Mouse (Mus musculus) urinary bladder, postnatal 4 days (tissue): ENCODE measurements around the gene P2ry6.
A peak's percentile ranks its signal among the peaks of the same experiment; 100 is the strongest.

Source experiments
- DNase-seq, 2 experiments: peaks; one replicate each; pipeline ENCODE4 v3.0.0; 2021 to 2022; ENCODE audit warnings: low spot score in 2 of 2

The P2ry6 gene

DNA sequence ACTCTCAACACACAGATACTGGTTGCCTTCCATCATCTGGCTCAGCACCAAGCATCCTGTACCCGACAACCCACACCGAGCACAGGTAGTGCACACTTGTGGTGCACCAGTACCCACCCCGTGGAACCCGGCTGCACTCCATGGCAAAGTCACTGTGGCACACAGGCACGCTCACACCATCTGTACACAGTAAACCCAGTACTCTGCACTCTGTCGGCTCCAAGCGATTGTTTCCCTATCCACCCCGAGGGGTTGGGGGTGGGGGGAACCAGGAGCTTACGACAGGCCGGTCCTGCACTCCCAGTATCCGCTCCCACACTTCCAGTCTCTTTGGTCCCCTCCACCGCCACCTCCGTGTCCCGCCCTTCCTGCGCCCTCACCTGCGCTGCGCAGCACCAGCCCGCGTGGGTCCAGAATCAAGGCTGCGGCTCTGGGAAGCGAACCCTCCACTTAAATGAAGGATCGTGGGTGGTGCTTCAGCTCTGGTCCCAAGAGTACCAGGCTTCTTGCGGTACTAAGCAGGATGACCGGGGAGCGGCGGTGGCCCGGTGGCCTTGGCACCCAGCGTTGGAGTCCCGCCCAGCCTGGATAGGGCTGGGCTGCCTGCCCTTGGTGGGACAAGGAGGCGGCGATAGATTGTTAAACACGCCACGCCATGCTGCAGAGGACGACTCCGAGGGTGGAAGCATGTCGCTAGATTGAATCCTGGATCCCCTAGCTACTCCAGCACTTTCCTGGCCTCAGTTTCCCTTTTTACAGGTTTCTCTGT, at the start of gene P2ry6:
TSS of gene P2ry6 (minus strand) at position 515 of the 769 bp plus-strand sequence.
- no peak for DNase-seq

DNA sequence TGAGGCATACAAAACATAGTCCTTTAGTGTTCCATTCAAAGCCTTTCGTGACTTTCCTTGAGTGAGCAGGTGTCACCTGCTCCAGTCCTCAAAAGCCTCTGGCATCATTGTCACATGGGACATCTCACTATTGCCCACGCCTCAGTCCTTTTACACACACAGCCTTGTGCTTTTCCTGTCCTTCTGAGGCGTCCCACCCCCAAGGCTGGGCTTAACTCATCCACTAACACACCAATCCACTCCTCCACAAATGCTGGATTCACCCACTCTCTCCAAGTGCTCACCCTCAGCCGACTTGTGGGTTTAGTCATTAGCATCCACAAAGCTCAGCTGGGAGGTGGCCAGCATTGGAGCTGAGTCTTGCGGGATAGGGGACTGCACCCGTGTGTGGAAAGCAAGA, 43.0 kb upstream of the P2ry6 start:
- no peak for DNase-seq

DNA sequence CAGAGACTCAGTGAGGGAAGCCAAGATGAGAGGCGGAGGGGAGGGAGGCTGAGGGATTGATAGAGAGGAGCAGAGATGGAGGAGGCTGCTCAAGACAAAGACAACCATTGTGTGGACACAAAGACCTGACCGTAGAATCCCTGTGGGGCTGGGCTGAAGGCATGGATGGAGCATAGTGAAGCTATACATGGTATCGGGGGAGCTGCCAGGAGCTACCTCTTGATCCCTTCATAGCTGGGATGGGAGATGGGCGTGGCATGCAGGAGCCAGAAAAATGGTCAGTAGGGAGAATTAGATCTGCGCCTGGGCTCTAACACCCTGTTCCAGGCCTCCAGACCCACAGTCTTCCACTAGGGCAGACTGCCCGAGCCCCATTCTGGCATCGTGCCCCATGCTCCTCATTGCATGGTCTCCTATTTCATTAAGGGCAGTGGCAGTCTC, 42.6 kb upstream of the P2ry6 start:
- no peak for DNase-seq

DNA sequence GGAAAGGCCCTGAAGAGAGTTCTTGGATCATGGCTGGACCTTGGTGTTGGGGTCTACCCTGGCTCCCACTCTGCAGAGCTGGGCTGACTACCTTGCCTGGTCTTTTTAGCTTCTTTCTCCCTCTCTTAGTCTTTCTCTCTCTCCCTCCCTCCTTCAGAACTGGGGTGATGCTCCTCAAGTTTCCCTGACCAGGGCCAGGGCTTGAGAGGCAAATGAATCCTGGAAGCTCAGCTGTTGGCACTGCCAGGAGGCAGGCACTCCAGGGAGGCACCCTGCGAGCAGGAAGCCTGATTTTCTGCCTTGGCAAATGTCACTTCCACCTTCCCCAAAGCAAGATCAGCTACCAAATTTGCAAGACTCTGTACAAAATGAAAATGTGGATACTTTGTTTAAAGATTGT, 40.5 kb upstream of the P2ry6 start:
- DNase-seq, result no peak

DNA sequence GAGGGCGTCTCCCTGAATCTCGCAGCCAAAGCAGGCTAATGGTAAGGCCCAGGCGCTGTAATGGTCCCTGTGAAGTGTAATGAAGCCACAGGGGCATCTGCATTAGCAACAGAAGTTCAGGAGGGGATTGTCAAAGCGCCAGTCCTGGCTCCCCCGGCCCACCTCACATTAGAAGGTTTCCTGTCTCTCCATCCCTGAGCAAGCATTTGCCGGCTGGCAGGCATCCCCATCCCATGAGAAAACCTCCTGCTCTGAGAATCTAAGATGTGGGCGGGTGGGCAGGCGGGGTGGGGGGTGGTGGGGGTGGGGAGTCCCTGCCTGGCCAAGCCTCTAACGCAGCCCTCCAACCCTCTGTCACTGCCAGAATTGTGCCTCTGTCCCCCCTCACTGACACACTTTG, 39.6 kb upstream of the P2ry6 start:
- DNase-seq, result no peak

DNA sequence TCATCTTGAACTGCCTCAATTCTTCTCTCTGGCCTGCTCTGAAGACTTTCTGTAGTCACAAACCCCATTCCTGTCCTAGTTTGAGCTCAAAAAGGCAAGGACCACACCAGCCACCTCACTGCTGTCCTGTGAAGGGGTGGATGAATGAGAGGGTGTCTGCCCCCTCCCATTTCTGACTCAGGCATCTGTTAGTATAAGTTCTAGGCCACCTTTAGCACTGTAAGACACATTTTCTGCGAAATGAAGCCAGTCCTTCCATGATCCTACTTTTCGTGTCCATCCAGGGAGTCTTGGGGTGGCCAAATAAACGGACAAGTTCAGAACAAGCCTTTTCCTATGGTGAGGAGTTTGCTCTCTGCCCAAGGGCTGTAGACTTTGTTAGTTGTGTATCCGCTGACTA, 38.1 kb upstream of the P2ry6 start, which contains the start of gene P2ry2:
TSS of gene P2ry2 (minus strand) at position 326 of the 400 bp plus-strand sequence.
- no peak for DNase-seq

DNA sequence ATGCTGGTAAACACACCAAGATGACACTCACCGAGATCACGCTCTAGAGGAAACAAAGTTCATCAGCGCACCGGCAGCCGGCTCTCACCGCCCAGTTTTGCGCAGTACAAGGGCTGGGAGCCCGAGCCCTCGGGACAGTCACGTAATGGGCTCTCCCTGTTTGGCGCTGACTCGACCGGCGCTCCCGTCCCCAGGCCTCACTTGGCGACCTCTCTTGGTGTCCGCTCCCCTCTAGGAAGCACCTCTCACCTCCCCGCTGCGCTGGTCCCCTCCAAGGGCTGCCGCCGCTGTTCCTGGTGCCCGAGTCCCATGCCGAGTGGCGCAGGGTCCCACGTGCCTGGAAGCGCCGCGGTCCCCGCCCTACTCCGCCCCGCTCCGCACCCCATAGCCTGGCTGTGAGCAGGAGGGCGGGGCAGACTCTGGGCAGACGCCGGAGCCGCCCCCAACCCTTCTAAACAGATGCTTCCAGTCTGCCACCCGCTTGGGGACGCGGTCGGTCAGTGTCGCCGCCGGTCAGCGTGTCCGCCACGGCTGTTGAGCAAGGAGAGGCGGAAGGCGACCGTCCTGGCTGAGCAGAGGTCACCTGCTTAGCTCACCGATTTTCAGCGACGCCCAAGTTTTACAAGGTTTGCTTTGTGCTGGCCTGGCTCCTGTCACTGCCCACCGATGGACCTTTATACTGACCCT, 37.4 kb upstream of the P2ry6 start:
- DNase-seq, result peak; percentile 65 to 69

DNA sequence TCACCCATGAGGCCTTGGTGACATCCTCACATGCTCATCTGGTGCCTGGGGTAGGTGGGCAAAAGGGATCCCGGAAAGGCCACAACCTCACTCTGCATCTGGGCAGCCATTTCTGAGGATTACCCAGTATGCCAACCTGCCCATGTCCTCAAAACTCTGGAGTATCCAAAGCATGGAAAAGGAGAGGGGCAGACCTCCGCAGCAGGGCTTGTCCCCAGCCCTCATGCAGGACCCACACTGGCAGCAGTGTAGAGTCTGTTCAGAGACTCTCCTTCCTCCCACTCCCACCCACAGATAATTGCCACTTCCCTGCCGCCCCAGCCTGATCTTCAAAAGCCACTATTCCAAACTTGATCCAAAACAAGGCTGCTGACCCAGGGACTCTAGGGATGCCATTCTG, 36.3 kb upstream of the P2ry6 start:
- no peak for DNase-seq

DNA sequence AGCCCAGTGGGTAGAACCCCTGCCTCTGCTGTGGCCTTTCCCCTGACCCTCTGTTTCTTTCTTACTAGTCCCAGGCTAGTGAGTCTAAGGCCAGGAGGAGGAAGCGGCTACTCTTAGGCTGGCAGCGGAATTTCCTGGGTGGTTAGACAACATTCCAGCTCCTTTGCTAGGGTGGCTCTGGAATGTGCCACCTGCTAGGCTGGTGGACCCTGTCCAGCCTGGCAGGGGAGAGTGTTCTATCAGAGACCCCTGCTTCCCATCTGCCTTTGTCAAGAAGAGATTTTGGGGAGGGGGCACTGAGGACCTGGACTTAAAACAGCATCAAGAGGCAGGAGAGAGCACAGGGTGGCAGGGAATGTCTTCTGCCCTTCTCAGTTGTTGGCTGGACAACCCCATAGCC, 31.8 kb upstream of the P2ry6 start:
- DNase-seq, result no peak

DNA sequence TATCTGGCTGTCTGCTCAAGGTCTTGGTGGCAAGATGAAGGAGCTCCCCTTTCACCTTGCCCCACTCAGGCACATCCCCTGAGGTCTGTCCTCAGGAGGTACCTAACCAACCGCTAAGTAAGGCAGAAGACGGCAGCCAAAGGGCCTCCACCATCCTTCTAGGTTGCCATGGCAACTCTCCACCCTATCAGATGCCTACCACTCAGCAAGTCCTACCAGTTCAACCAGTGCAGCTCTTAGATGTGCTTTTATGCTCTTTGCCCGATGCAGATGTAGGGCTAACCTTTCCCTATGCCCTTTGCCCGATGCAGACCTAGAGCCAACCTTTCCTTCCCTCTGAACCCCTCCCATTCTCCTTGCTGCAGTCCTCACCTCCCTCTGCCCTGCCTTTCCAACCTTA, 30.7 kb upstream of the P2ry6 start:
- DNase-seq, result no peak

DNA sequence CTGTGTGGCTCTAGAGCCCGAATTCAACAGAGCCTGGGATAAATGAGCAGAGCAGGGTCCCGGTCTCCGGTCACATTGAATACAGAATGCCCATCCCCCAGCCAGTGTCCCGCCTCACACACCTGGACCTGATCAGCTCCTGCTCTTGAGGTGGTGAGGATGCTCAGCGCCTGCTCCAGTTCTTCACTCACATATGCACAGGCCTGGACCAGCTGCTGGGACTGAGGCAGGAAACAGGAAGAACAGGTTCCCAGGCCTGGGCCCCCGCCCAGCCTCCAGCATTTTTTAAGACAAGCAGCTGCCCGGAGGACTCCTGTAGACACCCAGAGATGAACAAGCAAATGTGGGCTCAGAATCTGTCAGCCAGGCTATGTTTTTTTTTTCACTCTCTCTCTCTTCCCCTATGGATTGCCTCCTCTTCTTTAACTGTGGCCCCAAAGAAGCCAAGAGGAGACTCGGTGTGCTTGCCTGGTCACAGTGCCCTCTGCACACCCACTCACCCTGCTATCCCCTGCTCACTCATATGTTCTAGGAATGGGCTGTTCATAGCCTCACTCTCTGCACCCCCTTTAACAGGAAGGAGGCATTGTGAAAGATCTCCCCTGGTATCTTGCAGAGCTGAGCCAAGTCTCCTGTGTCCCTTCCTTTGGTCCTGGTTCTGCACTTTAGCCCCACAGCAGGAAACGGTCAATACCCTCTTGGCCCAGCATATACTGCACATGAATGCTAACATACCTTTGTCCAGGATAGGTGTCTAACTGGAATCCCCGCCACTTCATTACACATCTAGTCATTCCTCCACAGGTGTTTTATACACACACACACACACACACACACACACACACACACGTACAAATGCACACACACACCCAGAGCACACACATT, 29.2 kb upstream of the P2ry6 start:
- no peak for DNase-seq

DNA sequence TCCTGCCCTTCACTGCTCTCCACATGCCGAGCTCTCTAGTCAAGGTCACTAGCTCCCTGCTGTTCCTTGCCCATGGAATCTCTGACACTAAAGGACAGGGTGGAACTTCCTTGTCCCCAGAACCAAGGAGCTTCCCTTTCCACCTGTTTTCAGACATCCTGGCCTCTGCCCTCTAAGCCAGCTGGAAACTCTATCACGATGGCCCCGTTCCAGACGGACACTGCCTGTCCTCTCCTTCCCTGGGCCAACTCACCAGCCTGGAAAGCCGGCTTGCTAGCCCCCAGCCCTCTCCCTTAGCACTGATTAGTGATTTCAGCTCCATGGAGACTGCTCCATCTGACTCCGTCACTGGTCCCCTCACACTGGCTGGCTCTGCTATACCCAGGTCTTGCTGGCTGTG, 27.8 kb upstream of the P2ry6 start:
- DNase-seq, result no peak

DNA sequence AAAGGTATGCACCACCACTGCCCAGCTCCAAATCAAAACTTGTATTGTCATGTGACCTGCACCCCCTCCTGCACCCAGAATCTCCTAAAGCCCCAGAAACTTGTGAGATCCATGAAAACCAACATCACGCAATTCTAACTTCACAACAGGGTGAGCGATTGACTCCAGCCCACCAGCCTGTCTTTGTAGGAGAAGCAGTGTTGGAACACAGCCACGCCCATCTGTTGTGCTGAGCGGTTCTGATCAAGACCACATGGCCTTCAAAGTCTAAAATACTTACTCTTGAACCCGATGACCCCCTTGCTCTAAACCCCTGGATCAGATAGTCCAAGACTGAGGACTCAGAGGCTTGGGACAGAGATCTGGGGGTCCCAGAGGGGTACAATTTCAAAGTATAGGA, 25.2 kb upstream of the P2ry6 start:
- DNase-seq, result no peak

DNA sequence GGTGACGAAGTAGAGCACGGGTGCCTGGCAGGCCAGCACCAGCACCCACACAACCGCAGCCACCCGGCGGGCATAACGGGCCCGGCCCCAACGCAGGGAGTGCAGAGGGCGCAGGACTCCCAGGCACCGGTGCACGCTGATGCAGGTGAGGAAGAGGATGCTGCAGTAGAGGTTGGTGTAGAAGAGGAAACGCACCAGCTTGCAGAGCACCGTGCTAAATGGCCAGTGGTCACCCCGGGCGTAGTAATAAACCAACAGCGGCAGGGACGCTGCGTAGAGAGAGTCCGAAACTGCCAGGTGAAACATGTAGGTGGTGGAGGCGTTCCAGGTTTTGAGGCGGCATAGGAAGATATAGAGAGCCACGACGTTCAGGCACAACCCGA, 24.1 kb upstream of the P2ry6 start:
- no peak for DNase-seq

DNA sequence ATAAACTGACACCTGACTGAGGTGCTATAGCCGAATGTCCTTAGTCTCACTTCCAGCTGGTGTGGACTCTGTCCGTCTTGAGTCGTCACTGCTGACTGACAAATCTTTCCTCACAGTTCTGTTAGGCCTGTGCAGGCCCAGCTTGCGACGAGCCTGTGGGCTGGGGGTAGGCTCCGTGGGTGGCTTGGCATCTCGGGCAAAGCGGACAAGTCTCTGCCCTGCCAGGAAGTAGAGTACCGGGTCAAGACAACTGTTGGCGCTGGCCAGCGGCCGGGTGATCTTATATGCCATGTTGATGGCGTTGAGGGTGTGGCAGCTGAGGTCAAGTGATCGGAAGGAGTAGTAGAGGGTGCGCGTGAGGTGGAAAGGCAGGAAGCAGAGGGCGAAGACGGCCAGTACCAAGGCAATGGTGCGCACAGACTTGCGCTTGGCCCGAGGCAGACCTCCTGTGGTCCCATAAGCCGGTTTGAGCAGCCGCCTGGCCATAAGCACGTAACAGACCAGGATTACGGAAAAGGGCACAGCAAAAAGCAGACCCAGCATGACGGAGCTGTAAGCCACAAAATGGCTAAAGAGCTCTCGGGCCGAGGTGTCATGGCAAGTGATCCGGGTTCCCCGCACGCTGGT, 23.6 kb upstream of the P2ry6 start:
- DNase-seq, result no peak

DNA sequence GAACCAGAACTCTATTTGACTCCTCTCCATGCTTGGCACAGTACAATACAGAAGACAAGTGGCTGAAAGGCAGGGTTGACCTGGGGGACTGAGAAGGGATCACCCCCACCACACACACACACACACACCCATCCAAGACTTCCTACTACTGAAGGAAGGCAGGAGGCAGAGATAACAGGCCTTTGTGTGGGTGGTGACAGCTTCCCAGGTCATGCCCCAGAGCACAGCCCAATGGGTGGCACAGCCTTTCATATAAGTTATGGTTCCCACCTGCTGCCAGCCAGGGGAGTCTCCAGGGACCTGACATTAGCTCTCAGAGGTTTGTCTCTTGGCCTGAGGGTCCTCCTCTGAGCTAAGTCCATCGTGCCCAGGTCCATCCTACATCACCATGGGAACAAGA, 22.8 kb upstream of the P2ry6 start:
- no peak for DNase-seq

DNA sequence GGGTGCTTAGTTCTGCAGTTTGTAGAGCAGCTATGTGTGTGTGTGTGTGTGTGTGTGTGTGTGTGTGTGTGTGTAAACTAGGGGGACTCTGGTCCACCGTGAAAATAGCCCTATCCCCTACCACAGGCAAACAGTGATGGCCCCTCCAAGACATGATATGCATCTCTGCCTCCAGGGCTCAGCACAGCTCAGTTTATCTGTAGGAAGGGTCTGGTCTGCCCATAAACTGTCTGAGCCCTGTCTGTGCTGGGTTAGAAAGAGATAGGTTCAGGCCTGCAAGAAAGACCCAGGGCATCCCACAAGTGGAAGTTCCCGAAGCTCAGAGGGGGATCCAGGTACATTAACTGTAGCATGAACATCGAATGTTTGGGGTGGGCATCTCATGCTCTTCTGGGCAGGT, 21.5 kb upstream of the P2ry6 start:
- DNase-seq, result no peak

DNA sequence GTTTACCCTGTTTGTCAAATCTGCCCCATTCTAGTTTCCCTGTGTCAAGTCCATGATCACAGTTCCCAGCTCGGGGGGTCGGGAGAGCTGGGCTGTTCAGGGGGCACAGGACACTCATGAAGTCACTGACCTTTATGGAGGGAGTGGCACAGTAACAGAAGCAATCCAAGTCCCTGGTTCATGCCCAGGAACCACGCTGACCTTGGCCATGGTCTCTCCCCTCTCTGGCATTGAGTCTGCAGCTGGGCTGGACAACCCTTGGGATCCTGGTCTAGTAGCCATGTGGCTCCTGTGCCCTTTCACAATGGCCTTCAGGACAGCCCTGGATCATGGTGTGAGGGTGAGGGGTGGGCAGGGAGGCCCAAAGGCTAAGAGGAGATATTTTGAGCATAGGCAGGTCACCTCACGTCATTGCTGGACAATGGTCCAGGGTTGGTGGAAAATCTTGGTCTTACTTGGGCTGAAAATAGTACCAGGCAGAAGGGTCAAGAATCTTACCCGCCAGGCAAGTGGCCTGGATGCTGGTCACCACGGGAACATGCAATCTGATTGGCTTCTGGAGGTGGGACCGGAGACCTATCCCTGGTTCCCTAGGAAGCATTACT, 20.9 kb upstream of the P2ry6 start:
- no peak for DNase-seq

DNA sequence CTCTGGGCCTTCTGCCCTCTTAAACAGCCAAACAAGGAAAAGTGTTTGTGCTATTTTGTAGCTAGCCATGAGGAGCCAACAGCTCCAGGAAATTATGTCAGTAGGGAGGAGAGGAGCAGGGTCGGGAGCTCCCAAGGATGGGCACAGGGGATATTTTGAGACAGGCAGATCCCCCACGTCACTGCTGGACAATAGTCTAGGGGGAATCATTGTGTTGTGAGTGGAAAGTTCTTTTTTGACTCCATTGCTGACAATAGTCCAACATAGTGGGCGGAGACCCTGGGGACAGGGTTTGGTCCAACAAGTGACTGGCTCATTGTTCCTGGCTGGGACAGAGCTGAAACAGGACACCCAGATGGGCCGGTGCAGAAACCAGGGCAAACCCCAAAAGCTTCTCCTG, 18.7 kb upstream of the P2ry6 start:
- DNase-seq, result no peak

DNA sequence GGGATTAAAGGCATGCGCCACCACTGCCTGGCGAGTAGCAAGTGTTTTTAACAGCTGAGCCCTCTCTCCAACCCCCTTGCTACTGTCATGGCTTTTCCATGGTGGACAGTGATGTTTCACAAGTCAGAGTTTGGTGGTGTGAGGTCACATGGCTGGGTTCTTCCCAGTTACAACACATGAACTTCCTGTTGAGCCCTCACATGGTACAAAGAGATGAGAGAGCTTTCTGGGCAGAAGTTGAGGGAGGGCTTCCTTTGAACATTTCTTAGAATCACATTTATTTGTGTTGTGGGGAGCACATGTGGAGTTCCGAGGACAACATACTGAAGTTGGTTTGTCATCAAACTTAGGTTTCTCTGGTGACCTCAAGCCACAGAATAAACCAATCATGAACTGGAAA, 17.5 kb upstream of the P2ry6 start:
- no peak for DNase-seq

DNA sequence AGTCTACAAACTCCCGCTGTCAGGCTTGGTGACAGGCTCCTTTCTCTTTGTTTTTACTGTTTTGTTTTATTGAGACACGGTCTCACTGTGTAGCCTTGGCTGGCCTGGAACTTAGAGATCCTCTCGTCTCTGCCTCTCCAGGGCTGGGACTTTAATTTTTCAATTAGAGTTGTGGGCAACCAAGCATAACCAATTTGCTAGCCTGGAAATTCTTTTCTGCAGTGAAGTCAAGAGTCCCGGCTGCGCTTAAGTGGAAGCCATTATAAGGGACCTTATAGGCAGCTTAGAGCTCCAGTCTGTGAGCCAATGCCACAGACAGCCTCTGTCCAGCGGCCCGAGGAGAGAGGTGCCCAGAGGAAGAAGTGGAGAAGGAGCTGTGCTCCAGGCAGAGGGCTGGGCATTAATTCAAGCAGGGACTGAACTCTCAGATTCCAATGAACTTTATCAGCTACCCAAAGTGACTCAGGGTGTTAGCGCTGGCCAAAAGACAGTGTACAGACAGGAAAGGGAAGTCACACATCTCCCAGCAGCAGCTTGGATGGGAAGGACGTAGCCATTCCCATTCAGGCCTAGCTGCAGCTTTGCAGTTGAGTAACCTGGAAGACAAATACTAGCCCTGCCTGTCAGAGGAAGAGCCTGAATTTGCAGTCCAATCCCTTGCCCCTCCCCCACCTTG, 16.3 kb upstream of the P2ry6 start:
- no peak for DNase-seq
